ENCODE assay signal across 24 mouse cellular contexts in genomic region chr3:119524510-119525123, GRCm38 (mm10).
A peak's percentile ranks its signal among the peaks of the same experiment; 100 is the strongest.
DNase-seq lines count a peak whose midpoint lies in the region; ATAC-seq and TF ChIP-seq lines count a peak whose summit lies in the region.
"Had no signal": no experiment of that assay in that cellular context is flagged by ENCODE, and none has a peak within 500 bp of the region (broad histone marks: within the 10 kb centered on the region; RNA-seq: fewer than 3 reads in every experiment).

No protein-coding gene starts in this region.

- H3K4me1 ChIP-seq in lung, embryonic 14.5 days (ENCODE audit: insufficient read depth) = no peaks in the 10 kb centered on the region
- peaks cover 5% of the 10 kb centered on the region; the same call in 1 of the 2 replicates for H3K4me1 ChIP-seq in forebrain, embryonic 14.5 days (ENCODE audit: control insufficient read depth, insufficient read depth, low read length)
- no peaks in the 10 kb centered on the region for H3K4me1 ChIP-seq in neural tube, embryonic 14.5 days (ENCODE audit: control insufficient read depth, insufficient read depth, low read length)
- H3K4me1 ChIP-seq: embryonic facial prominence, embryonic 15.5 days; heart, embryonic 13.5 days; neural tube, embryonic 12.5 days had no signal

- WGBS in lung, embryonic 14.5 days = 61% methylated on average over 10 of the region's 10 CpGs
- 28% methylated on average over 10 of the region's 10 CpGs for WGBS in forebrain, embryonic 14.5 days
- 43% methylated on average over 10 of the region's 10 CpGs for WGBS in neural tube, embryonic 14.5 days

- ATAC-seq in lung, embryonic 14.5 days (ENCODE audit: insufficient read depth) = no peak
- ATAC-seq in forebrain, embryonic 14.5 days = peak; percentile 71; the same call in 1 of the 2 replicates
- 0 out of 2 replicates have a peak, but pooled peaks have one; percentile 34 for ATAC-seq in neural tube, embryonic 14.5 days (ENCODE audit: low read depth)
- ATAC-seq: activated CD4-positive, CD25-positive, alpha-beta regulatory T cell, adult 4 months; intestine, postnatal 0 days; liver, postnatal 0 days had no signal

- no peaks in the 10 kb centered on the region for H3K9me3 ChIP-seq in lung, embryonic 14.5 days (ENCODE audit: low read depth, low read length)
- no peaks in the 10 kb centered on the region for H3K9me3 ChIP-seq in forebrain, embryonic 14.5 days (replicated peaks; ENCODE audit: control insufficient read depth, low read length)
- no peaks in the 10 kb centered on the region for H3K9me3 ChIP-seq in neural tube, embryonic 14.5 days (ENCODE audit: control insufficient read depth, low read length)
- H3K9me3 ChIP-seq: embryonic facial prominence, embryonic 15.5 days; heart, embryonic 13.5 days; neural tube, embryonic 12.5 days had no signal

- H3K4me3 ChIP-seq in lung, embryonic 14.5 days (ENCODE audit: low read depth, low read length) = no peak overlapping the region
- no peak overlapping the region for H3K4me3 ChIP-seq in forebrain, embryonic 14.5 days (ENCODE audit: low read depth, low read length)
- no peak overlapping the region for H3K4me3 ChIP-seq in neural tube, embryonic 14.5 days (ENCODE audit: low read depth, low read length)
- H3K4me3 ChIP-seq: embryonic facial prominence, embryonic 15.5 days; heart, adult 2 months; heart, embryonic 13.5 days; layer of hippocampus, adult 2 months; neural tube, embryonic 12.5 days had no signal

- H3K27me3 ChIP-seq in lung, embryonic 14.5 days (ENCODE audit: insufficient read depth, low read length) = no peaks in the 10 kb centered on the region
- H3K27me3 ChIP-seq in forebrain, embryonic 14.5 days (replicated peaks; ENCODE audit: control insufficient read depth, insufficient read depth, low read length) = no peaks in the 10 kb centered on the region
- H3K27me3 ChIP-seq in neural tube, embryonic 14.5 days (ENCODE audit: control insufficient read depth, insufficient read depth, low read length) = no peaks in the 10 kb centered on the region
- H3K27me3 ChIP-seq: embryonic facial prominence, embryonic 15.5 days; heart, embryonic 13.5 days; neural tube, embryonic 12.5 days had no signal

- TF ChIP-seq CTCF in lung, embryonic 14.5 days (IDR thresholded peaks at IDR 0.05; ENCODE audit: low read depth) = no peak
- TF ChIP-seq CTCF in brain, embryonic 14.5 days (IDR thresholded peaks at IDR 0.05; ENCODE audit: borderline replicate concordance, extremely low read depth, insufficient read depth, insufficient read length) = no peak

- H3K36me3 ChIP-seq in lung, embryonic 14.5 days (ENCODE audit: insufficient read depth) = no peaks in the 10 kb centered on the region
- no peaks in the 10 kb centered on the region for H3K36me3 ChIP-seq in forebrain, embryonic 14.5 days (ENCODE audit: control insufficient read depth, insufficient read depth, low read length)
- no peaks in the 10 kb centered on the region for H3K36me3 ChIP-seq in neural tube, embryonic 14.5 days (ENCODE audit: control insufficient read depth, insufficient read depth, low read length)
- H3K36me3 ChIP-seq: embryonic facial prominence, embryonic 15.5 days; heart, embryonic 13.5 days; neural tube, embryonic 12.5 days had no signal

- no peak overlapping the region for H3K9ac ChIP-seq in lung, embryonic 14.5 days
- H3K9ac ChIP-seq in forebrain, embryonic 14.5 days (ENCODE audit: low read length) = no peak overlapping the region
- no peak overlapping the region for H3K9ac ChIP-seq in neural tube, embryonic 14.5 days (replicated peaks; ENCODE audit: low read depth, low read length)
- H3K9ac ChIP-seq: embryonic facial prominence, embryonic 15.5 days; heart, embryonic 13.5 days; liver, postnatal 0 days; neural tube, embryonic 12.5 days had no signal

- intact Hi-C loops in gastrocnemius, postnatal 36 days (cut with DNase I) = no loop called here

- H3K27ac ChIP-seq in lung, embryonic 14.5 days (ENCODE audit: low read depth) = no peak overlapping the region
- no peak overlapping the region for H3K27ac ChIP-seq in forebrain, embryonic 14.5 days (ENCODE audit: low read depth, low read length)
- H3K27ac ChIP-seq in neural tube, embryonic 14.5 days (ENCODE audit: low read depth, low read length) = no peak overlapping the region
- H3K27ac ChIP-seq: embryonic facial prominence, embryonic 15.5 days; heart, adult 2 months; heart, embryonic 13.5 days; layer of hippocampus, adult 2 months; neural tube, embryonic 12.5 days had no signal

- H3K4me2 ChIP-seq in lung, embryonic 14.5 days = no peak overlapping the region
- H3K4me2 ChIP-seq in forebrain, embryonic 14.5 days (ENCODE audit: low read length) = no peak overlapping the region
- H3K4me2 ChIP-seq in neural tube, embryonic 14.5 days (ENCODE audit: low read depth, low read length) = no peak overlapping the region
- H3K4me2 ChIP-seq: embryonic facial prominence, embryonic 15.5 days; heart, embryonic 13.5 days; midbrain, embryonic 11.5 days; neural tube, embryonic 12.5 days had no signal

- peak; percentile 38 for DNase-seq in lung, embryonic 14.5 days
- DNase-seq in lung, postnatal 25 days (ENCODE audit: low spot score) = no peak
- DNase-seq in brain, embryonic 14.5 days (ENCODE audit: low read depth) = peak; percentile 85
- DNase-seq in forebrain, embryonic 14.5 days (ENCODE audit: low spot score) = peak; percentile 73
- DNase-seq in gastrocnemius, postnatal 36 days = no peak
- DNase-seq in embryo, embryonic 9.5 days (ENCODE audit: extremely low spot score) = no peak
- DNase-seq: adrenal gland, adult 8-10 months; cerebellum, adult 8-10 months; gastrocnemius, postnatal 25 days; heart, adult 2 months; heart, postnatal 14 days; kidney, postnatal 25 days; layer of hippocampus, postnatal 36 days; liver, postnatal 0 days; lung, postnatal 10 days; thymus, postnatal 14 days had no signal

- TF ChIP-seq POLR2A in brain, embryonic 14.5 days (IDR thresholded peaks at IDR 0.05; ENCODE audit: borderline replicate concordance, extremely low read depth, insufficient read depth, insufficient read length, poor library complexity, severe bottlenecking) = no peak

Comparison
In these comparisons a context has a peak if more than half of its experiments do, and no peak if none do; other contexts are left out.
1. DNase-seq: peak in lung, embryonic 14.5 days (single experiment), brain, embryonic 14.5 days (single experiment) and forebrain, embryonic 14.5 days (single experiment); none in lung, postnatal 25 days (single experiment), gastrocnemius, postnatal 36 days (0 of 2) and embryo, embryonic 9.5 days (single experiment).